Mouse (Mus musculus) layer of hippocampus, adult 11-12 months (tissue): ENCODE measurements at regions not wholly inside any gene's neighbourhood (a gene's known extent, or its start where the extent isn't known, plus 50 kb on each side); places are given as distances from the start of the nearest gene placed in this dataset.

Experiments used
- DNase-seq: peaks from one replicate; pipeline ENCODE4 v3.0.0; 2022; ENCODE audit warnings: low spot score

- DNase-seq: no peak
These were observed 150.4 kb downstream of the Cpe start for GRCm38 (mm10) chr8:64542501-64542900.

DNA sequence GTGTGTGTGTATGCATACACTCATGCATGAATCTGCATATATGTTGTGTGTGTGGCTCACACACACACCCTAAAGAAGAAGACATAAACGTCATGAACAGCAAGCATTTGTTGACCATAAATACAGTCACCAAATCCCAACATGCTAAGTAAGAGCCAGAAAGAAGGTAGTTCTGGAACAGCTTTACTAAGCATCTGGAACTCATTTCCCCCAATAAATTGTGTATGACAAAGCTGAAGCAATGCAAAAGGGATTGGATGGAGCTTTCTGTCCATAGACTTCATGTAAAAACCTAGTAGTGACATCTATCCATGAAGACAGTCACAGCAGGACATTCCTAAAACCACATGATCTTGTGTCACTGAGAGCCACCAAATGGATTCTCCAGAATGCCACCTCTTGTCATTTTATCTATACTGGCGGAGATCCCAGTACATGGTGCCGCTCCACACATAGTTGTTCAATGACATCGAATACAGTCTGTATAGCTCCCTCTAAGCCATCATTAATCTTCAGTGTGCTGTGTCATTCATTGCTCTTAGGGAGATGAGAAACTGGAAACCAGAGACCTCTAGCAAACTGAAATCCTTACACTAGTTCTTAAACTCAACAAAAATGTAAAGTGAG is 152.9 kb downstream of the Cpe start:
- DNase-seq: no peak

- no peak for DNase-seq
These were observed 161.1 kb downstream of the Cpe start for GRCm38 (mm10) chr8:64531780-64532179.

- no peak for DNase-seq
These were observed 170.3 kb downstream of the Cpe start for GRCm38 (mm10) chr8:64522441-64523102.

DNA sequence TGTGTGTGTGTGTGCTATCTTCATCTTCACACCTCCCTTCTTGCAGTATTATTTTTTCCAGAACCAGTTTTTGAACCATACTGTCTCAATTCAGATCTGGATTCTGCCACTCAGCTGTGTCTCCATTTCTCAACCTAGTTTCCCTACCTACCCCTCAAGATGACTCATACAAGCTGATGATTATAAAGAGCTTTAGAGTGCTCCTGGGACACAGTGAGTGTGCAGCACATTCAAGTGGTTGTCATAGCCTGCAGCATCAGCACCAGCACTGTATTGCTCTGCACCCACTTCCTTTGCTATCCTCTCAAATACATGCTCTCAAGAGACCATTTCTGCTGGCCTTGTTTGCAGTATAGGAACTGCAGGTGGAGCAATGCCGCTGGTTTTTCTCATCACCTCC is 173.2 kb downstream of the Cpe start:
- DNase-seq: no peak

DNA sequence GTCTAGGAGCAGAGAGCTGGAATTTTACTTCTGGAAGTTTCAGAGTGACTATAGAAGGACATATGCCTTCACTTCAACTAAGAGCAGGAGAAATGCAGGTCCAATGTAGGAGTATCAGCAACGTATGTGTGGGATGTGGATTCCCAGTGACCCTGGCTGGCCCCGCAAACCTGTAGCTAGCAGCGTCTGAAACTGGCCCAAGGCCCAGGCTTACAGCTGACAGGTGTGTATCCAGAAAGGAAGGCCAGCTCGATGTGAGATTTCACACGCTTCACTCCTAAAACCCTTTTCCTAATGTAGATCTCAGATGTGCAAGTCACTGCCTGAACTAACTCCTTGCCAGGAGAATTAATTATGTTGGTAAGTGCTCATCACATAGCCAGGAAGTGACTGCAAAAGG is 176.9 kb downstream of the Cpe start:
- DNase-seq: no peak

DNA sequence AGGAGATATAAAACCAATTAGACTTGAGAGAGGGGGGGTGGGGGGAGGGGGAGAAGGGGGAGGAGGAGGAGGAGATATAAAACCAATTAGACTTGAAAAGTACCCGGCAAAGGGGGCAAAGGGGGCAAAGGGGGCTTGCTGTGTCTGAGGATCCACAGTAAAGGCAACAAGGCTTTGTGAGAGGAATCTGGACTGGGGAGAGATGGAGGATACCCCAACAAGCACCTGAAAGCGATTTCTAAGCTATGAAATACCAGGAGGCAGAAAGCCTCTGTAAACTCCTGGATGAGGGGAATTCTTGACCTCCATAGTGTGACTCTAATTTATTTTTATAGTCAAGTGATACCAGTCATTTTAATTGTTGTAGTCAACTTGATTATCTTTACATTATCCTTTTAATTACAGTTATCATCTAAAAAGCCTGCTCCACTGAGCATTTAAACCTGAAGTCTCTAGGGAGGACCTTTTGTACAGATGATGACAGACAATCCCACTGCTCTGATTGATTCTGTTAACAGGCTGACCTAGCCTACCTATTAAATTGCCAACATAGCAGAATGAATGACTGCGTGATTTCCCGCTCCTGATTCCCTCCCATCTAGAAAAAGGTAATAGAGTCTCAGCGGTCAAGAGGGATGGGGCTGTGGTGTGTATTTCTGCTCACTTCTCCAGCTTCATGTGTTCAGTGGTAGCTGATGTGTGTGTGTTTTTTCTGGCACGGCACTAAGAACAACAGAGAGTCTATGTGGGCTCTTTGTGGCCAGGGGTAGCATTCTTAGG is 195.4 kb downstream of the Cpe start:
- DNase-seq: no peak

- DNase-seq: no peak
These were observed 196.3 kb downstream of the Cpe start for GRCm38 (mm10) chr8:64496333-64497213.

DNA sequence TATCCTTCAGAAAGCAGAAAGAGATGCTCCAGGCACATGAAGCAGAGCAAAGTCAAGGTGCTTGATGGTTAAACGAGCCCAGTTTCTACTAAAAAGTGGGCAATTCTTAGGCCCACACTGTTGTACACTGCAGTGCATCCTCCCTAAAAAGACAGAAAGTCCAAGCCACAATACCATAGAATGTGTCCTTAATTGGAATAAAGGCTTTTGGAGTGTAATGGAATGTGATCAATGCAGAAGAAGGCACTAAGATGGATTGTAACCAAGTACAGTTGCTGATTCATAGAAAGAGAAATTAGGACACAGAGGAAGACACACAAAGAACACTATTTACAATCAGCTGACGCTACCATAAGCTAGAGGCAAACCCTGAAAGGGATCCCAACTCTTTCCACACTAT is 201.3 kb downstream of the Cpe start:
- no peak for DNase-seq

GRCm38 (mm10) chr8:64488057-64488456 is 204.8 kb downstream of the Cpe start:
- DNase-seq: no peak

- no peak for DNase-seq
These were observed 219.6 kb downstream of the Cpe start for GRCm38 (mm10) chr8:64473276-64473675.

GRCm38 (mm10) chr8:64472801-64473270 is 220.0 kb downstream of the Cpe start:
- DNase-seq: no peak

DNA sequence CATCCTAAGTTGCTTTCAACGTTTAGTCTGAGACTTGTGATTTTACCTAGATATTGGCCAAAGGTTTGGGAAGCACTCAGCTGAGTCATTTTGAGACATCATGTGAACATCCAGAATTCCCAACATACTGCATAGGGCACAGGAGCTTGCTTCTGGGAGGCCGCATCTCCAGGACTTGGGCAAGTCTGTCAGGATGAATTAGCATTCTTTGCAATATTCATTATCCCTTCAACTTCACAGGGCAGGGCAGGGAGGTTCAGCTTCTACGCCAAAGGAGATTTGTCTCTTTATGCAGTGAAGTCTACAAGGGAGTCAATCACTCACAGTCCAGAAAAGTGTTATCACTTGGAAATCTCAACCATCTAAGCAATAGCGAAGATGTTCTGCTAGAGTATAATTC is 231.7 kb downstream of the Cpe start:
- no peak for DNase-seq

DNA sequence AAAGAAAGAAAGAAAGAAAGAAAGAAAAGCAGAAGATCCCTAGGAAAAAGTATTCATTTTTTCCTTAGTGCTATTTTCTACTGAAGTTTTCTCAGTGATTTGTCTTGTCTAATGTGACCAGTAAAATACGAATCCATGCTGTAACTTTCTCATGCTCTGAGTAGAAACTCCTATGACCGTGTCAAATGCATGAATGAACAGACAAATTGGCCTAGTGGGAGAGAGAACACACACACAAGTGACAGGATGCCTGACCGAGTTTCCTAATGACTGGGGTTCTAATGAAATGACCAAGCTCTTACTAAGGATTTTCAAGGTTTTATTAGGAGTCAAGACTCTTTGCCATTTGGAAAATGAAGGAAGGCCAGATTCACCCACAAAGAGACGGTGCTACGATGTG is 235.9 kb downstream of the Cpe start:
- no peak for DNase-seq

GRCm38 (mm10) chr8:64454736-64455135 is 238.1 kb downstream of the Cpe start:
- no peak for DNase-seq

DNA sequence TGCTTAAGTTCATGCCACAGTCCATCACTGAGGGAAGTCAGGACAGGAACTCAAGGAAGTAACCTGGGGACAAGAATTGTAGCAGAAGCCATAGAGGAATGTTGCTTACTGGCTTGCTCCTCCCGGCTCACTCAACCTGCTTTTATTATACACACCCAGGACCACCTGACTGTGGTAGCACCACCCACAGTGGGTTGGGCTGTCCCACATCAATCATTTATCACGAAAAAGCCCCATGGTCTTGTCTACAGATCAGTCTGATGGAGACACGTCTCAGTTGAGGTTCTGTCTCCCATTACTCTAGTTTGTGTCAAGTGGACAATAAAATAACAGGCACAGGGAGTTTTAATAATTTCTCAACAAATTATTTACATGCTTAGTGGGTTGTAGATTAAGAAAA is 239.3 kb upstream of the Tll1 start:
- no peak for DNase-seq

- no peak for DNase-seq
These were observed 238.4 kb upstream of the Tll1 start for GRCm38 (mm10) chr8:64444429-64444828.

GRCm38 (mm10) chr8:64438489-64438888 is 232.4 kb upstream of the Tll1 start:
- no peak for DNase-seq

GRCm38 (mm10) chr8:64434648-64435047 is 228.6 kb upstream of the Tll1 start:
- no peak for DNase-seq

DNA sequence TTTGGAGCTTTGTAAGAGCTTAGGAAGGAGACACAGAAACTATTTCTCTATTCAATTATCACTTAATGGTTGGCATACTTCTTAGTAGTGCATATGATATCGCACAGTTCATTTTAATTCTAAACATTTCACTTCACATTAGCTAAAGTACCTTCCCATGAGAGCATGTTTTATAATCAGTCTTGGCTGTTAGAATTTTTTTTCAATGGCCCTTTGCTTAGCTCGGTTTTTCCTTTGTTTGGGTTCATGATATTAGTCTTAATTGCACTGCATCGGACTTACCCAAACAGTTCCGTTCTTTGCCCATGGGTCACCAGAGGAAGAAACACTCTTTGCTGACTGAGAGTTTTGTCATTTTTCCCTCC is 216.8 kb upstream of the Tll1 start:
- DNase-seq: no peak

DNA sequence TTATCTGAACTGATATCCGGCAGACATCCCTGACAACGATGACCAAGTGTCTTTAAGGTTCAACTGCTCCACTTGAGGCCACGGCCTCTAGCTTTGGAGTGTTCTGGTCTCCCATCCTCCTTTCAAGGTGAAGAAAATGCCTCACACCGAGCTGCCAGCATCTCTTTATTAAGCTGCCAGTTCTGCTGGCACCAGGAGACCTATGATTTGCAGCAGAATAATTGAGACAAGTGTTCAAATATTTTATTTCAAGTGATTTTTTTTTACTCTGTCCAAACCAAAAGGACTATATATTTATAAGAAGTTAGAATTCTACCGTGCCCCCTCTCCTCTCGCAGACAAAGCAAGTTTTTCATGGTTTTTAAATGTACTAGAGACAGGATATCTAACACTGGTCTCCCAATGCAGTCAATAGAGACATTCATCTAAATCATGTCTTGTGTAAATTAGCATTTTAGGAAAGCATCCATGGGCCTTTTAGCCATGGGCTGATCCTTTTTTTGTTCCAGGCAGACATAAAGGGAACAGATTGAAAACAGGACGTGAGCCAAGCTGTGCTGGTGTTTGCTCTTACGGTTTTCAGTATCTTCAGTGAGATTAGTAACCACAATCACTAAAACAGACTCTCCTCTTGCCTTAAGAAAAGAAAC is 216.3 kb upstream of the Tll1 start:
- no peak for DNase-seq
